Mouse (Mus musculus) fibroblast of lung, adult 2 months (primary cell): ENCODE measurements at regions not wholly inside any gene's neighbourhood (a gene's known extent, or its start where the extent isn't known, plus 50 kb on each side); places are given as distances from the start of the nearest gene placed in this dataset.
A peak's percentile ranks its signal among the peaks of the same experiment; 100 is the strongest.

Experiments
- DNase-seq: peaks from one replicate; pipeline ENCODE4 v3.0.0-alpha.2; 2011; ENCODE audit warnings: low read depth

DNA sequence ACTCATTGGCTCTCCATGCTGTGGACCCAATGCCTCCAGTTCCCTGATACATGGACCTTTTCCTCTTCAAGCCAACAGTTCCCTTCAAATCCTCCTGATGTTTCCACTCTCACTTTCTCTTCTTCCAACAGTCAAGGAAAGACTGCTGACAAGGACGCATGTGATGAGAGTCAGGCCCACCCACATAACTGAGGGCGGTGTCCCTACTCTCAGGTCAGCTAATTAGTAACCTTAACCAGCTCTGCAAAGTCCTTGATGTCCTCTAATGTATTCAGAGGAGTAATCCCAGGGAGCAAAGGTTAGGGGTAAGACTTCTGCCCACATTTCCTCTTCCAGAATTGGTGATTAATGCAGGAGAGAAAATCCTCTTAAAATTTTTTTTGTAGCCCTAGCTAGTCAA, 139.7 kb downstream of the Ackr3 start:
- DNase-seq: no peak

DNA sequence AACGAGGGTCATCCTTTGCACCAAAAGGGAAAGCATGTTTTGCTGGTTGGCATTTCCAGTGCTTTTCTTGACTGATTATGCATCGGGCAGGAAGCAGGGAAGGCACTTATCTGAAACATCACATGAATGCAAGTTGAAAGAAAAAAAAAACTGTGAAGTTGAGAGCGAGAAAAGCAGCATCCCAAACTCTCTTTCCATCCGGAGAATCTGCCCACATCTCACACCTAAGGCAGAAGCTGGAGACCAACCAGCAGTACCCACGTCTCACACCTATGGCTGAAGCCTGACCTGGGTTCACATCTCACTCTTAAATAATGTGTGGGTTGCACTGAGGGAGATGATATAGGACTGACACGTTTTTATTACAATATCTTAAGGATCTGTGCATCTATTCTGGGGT, 143.3 kb downstream of the Ackr3 start:
- DNase-seq: no peak

DNA sequence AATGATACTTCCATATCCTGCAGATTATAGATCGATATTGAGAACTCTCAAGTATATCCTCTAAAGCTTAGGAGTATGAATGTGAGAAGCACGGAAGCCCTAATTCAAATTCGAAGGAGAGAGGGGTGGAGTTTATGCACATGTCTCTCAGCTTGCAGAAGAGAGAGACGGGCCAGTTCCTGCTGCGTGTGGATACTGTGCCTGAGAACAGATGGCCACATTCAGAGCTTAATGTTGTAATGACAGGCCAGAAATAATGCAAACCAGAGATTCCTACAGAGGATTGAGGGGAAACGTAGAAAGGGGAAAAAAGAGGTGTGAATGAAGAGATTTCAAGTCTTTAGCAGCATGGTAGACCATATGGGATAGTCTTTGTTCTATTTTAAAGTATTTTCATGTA, 145.8 kb downstream of the Ackr3 start:
- DNase-seq: no peak

DNA sequence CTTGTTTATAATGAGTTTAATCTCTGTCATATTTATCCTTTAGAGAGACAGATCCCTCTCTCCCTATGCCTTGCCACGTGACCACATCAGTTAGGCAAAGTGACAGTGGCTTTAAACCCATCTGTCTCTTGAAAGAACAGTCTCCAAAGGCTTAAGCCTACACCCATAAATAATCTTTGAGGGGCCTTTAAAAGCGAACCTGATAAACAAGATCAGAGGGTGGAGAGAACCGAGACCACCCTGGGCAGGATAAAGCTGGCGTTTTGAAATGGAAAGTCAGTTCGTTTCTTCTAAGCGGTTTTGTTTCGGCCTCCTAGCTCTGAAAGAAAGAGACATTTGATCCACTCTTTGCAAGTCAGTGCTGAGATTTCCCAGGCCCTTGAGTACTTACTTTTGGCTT, 149.5 kb downstream of the Ackr3 start:
- DNase-seq: no peak

DNA sequence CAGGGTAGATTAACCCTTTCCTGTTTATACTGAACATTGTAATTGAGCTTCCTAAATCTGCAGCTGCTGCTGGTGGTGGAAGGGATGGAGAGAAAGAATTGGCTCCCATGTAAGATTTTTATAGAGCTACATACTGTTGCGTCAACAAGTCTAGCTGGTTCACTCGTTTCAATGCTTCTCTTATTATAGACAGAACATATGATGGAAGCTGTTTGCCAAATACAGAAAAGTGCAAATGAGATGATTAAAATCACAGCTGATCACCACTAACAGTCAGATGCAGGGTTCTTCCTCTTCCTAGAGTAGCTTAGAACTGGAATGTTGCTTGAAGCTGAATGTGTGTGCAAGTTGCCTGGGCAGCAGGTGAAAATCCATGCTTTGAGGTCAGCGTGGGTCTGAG, 152.8 kb downstream of the Ackr3 start:
- no peak for DNase-seq

DNA sequence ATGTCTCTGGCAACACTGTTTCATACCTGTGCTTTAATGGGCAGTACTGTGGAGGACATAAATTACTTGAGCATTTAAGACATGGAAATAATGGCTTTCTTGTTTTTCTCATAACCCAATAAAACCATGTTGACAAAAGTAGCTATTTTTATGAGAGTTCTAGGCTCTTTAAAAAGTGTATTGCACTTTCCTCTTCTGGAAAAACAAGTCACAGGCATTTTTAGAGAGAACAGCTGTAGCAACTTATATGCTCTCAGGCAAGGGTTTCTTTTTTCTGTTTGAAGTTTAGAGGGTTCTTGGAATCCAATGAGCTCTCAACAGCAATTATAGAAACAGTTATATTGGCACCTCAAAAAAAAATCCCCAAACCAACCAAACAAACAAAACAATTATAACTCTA, 153.6 kb downstream of the Ackr3 start:
- no peak for DNase-seq

DNA sequence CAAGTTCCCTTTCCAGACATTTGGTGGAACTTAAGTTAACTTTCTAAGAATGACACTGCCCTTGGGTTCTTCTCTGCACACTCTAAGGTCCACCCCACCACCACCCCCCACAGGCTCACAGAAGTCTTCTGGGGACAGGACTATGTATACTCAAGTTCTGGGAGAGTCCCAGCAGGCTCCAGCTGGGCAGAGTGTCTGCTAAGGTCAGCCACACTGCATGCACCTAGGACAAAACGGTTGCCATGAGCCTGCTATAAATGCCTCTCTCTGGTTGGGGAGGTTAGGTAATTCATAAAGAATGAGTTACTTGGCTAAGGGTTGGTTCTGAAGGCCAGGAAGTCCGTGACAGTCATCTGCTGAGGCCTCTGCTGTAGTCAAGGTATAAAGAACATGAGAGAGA, 155.2 kb downstream of the Ackr3 start:
- DNase-seq: no peak

DNA sequence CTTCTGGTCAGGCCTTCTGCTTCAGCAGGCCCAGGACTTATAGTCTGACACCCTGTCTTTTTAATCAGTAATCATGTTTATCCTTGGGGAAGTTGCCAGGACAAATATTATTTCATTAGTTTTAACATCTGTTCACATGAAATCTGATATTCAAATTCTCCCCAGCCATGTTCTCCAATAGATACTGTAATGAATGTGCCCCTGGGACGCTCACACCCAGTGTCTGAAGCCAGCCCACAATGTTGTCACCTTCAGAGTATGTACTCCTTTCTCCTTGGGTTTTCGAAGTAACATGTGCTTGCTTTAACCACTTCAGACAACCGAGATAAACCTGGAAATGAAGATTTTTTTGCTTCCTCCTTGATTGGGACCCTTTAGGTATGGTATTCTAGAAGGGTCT, 156.3 kb downstream of the Ackr3 start:
- DNase-seq: no peak

DNA sequence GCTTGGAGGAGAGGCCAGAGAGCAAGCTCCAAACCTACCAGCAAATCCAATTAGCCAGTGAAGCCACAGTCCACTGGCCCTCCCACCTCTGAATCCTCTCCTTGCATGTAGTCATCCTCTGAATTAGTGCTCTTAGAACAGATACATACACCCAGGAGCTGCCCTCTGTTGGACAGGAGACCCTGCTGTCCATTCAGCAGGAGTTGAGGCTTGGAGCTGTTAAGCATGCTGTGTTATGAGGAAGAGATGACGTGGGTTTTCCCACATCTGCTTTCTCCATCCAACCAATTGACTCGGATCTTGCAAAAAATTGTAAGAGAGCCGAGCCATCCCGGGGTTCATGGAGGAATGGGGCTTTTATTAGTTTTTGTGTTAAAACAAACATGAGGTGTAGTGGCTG, 160.7 kb downstream of the Ackr3 start:
- no peak for DNase-seq

DNA sequence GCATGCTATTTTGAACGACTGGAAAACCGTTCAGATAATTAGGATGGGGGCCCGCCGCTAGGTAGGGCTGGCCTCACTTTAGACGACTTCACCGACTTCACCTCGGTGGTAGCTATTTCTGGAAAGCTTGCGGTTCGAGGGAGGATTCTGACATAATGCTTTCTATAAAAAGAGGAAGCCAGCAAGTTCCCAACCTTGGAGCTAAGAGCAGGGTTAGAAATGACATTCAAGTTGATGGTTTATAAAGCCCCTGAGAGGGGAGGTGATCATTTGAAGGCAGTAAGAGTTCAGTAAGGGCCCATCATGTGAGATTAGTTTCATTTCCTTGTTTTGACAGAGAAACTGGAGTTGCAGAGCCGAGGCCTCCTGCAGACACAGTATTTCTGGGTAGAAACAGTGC, 164.8 kb downstream of the Ackr3 start:
- DNase-seq: no peak

DNA sequence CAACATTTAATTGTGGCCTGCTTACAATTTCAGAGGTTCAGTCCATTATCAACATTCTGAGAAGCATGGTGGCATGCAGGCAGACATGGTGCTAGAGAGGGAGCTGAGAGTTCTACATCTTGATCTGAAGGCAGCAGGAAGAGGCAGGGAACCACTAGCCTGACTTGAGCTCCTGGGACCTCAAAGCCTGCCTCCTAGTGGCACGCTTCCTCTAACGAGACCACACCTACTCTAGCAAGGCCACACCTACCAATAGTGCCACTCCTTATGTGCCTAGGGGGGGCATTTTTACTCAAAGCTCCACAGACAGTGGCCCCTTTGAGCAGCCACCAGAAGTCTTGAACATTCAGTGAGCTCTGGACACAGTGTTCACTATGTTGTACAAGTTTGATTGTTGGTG, 165.5 kb downstream of the Ackr3 start:
- no peak for DNase-seq

DNA sequence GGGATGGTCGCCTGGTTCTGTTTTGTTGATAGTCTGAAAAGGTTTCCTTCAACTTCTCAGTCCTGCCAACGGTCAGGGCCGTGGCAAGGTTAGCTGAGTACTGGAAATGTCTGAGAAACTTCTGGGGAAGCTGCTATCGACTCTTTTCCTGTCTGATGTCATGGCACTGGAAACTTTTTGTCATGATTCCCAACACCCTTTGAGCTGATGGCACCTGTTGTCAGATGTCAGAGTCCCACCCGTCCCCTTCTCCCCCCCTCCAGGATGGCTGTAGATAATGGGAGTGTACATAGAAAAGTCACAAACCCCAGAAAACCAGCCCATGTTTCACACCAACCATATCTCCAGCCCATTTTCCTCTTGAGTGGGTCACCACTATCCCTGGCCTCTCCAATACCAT, 167.0 kb downstream of the Ackr3 start:
- no peak for DNase-seq

DNA sequence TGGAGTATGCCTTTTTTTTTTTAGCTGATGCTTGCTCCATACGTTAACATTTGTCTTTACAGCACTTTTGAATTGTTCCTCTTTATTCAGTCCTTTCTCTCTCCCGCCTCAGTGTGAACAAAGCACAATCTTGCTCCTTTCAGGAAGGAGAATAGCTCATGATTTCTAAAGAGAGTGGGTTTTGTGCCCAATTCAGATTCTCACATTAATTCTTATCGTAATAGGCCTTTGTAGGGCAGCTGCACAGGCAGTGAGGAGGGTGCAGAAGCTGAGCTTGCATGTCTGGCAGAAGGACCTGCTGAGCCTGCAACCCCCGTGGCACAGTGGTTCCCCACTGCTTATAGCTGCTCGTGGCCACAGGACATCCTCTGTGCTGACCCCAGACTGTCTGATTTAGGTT, 169.2 kb downstream of the Ackr3 start:
- no peak for DNase-seq

DNA sequence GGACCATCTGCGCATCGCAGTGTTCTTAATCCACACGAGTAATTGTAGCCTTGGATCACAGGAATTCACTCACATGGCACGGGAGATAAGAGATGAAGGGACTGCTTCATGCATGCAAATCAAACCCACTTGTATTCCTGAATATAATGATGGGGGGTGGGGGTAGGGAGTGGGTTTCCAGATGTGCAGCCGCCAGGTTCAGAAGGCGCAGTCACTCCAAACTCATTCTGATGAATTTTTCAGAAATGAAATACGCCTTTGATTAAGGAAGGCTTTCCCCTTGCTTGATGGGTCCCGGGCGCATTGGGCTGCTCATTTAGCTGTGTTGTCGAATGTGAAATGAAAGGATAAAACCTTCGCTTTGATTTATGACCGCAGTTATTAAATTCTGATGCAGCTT, 170.7 kb downstream of the Ackr3 start:
- no peak for DNase-seq

DNA sequence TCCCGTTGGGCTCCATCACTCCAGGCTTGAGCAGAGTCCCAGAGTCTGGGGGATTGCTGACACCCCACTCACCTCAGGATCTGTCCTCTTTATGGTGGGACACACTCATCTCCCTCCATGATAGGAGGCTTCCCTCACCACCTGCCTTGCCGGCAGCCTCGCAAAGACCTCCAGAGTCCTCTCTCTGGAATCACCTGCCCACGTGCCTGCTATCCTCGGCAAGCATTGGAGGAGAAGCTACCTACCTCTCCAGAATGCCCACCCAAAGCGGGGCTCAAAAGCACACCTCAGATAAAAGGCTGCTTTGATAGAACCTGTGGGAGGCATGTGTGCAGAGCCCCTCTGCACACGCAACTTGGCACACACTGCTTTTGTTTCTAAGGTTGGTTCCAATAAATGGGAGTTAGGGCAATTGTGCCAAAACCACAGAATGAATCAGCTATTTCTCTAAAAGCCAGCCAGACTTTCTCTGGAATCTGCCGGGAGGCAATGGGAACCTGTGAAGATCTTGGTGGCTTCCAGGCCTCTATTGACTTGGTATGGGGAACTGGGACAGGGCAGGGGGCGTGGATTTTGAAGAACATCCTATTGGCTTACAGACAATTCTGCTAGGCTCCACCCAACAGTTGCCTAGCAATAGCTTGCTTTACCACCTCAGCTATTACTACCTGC, 176.4 kb downstream of the Ackr3 start:
- DNase-seq: peak; percentile 82

DNA sequence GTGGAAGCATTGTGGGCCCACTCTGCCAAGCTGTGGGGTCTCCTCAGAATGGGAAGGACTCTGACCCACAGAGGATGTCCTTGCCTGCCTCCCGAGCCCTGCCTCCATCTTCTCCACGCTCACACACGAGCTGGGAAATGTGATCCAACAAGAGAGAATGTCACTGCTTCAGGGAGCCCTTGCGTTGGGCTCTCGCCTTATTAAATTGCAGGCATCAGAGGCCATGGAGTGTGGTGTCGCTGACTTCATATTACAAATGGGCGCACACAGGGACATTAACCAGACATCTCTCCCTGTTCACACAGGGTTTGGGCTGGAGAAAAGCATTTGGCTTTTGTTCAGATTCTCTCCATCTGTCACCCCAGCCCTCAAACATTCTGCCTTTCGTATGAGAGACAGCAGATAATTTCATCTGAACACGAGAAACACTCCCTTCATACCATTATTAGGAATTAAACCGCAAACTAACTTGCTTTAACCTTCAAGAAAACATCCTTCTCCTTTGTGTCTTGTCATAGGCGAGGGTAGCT, 179.2 kb downstream of the Ackr3 start:
- DNase-seq: no peak

DNA sequence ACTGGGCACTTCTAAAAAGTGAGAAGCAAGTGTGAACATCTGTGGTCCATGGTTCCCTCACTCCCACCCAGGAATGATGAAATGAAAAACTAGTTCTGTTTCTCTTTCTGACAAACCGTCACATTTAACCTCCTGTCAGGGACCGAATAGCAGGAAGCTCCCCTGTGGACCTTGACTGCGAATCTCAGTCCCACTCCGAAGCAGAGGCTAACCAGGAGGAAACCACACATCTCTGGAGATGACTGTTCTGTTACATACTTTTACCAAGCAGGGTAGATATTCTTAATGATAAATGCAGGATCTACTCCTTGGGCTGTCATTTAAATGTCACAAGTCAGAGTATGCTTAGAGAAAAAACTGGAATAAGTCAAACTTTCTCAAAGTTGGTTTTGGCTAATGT, 181.2 kb downstream of the Ackr3 start:
- no peak for DNase-seq

DNA sequence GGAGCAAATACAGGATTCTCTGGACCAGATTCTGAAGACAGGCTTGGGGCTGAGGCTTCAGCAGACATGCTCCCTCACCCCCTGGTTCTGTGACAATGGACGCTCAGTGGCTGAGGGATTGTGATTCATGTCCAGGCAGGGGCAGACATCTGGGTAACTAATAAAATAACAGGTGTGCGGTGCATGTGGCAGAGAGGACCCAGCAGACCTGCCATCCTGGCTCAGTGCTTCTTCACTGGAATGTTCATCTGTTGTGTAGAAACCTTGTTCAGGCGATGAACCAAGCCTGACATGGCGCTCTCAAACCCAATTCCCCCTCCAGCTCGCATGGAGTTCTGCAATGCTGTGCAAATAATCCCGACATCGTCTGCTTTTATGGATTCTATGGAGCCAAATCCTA, 183.0 kb downstream of the Ackr3 start:
- DNase-seq: no peak

DNA sequence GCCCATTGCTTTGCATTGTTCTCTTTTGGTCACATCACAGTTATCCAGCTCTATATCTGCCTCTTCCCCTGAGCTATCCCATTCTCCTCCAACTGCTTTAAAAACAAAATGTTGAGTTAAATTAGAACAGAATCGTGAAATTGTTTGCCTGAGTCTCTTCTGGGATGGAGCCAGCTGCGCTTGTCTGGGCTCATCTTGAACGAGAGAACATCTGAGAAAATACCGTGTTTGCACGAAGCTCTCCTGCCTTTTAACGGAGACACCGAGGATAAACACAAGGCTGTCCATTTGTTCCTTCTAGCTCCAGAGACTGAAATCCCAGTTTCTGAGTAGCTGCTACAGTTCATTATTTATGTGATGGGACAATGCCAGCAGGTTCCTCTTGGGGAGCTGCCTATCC, 186.6 kb downstream of the Ackr3 start:
- DNase-seq: no peak

DNA sequence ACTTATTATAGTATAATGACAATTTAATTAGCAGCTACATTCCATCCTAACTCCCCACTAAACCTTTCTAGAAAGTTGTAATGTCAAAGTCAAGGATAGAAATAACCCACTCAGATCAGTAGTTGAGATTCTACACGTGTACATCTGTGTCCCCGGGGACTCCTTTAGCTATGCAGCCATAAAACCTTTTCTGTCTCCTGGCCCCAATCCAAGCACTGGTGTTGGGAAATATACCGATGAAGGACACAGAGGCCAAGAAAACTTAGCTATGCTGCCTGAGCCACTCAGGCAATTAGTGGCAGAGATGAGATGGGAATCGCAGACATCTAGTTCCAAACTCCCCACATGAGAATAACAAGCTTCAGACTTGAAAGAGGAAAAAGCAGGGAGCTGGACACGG, 190.1 kb downstream of the Ackr3 start:
- DNase-seq: no peak

DNA sequence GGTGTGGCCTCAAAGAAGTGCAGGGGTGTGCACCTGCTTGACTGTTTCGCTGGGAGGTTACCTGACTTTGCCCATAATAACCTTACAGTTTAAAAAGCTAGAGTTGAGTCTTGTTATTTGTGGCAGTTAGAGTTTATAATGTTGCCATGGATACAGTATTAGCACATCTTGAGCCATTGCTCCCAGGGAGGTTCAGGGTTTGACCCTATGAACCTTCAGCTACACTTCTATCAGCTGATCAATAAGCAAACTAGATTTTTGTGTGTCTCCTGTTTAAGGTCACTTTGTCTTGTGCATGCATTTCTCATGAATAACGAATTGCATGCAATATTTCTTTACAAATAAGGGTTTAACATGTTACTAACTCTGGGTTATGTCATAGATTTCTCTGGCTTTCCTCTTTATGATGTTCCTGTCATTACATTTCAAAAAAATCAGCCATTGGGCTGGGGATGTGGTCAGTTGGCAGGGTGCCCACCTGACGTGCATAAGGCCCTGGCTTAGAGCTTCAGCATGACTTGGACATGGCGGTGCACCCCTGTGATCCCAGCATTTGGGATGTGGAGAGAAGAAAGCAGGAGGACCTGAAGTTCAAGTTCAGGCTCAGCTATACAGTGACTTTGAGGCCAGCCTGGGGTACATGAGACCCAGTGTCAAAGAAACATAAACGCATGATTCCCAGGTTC, 191.7 kb downstream of the Ackr3 start:
- DNase-seq: no peak

DNA sequence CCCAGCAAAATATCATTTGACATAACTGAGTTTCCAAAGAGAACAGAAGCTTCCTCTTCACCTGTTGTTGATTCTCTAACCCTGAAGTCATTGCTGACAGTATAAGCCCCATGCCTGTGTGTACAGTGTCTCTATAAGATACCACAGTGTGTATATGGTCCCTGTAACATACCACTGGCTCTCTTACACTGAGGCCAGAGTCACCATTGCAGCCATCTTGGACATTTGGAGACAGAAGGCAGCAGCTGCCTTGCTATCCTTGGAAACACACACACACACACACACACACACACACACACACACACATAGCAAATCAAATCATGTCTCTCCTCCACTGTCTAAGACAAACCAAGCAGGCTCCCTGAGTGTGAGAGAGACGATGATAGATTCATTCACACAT, 192.9 kb downstream of the Ackr3 start:
- DNase-seq: no peak

DNA sequence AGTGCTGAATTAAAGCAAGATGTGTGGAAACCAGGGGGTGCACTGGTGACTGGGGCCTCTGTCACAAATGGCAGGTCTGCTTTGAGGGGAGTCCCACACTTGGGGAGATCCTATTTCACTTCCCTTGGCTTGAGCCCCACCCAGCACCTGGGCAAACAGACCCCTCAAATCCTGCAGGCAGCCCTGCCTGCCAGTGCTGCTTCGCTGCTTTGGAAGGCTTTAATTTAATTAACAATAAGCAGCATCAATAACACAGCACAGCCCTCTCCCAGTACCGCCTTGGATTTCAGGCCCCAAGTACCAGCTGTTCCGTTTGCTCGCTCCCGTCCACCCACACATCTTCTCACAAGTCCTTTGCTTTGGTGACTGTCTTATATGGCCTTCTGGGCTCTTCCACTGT, 193.6 kb downstream of the Ackr3 start:
- DNase-seq: no peak

DNA sequence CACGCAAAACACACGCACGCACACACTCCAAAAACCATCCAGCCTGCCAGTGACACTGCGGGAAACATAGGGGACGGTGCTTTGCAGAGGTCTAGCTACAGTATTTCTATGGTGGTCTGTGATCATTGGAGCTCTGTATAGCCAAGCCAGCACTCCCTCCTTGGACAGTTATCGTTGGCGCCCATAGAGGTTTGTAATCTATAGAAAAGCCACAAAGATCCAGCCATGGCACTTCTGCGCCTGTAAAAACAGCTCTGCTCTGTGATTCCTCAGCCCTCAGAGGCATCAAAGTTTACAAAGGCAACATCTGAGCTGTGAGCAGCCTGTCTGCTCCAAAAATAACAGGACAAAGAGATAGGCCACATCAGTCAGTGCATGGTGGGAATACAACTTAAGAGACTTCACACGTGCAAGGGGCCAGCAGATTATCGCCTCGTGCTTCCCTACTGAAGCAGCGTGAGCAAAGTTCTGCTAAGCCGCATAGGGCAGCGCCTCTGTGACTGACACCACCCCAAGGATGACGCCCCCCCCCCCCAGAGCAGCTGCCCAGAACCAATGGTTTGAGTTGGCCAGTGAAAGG, 194.7 kb downstream of the Ackr3 start:
- DNase-seq: no peak
